Mouse (Mus musculus) neural tube, embryonic 14.5 days (tissue): ENCODE data around the gene Msh6. TPM values are rescaled to one million over a fixed set of nuclear protein-coding genes. Genes with fewer than 3 reads are reported as not detected.
A peak's percentile ranks its signal among the peaks of the same experiment; 100 is the strongest.
"Not testable (repeated sequence)": the region's sequence is repeated elsewhere in the genome, so short reads cannot be mapped to it uniquely, and the experiment has no call there.

Experiments
- ATAC-seq: fragments of 200-750 bp; cut with Nextera tagmentation; 2 replicates; pipeline ENCODE4 v1.8.0; 2017; ENCODE audit warnings: low read depth, mild to moderate bottlenecking, moderate TSS enrichment, moderate library complexity
- H3K27ac ChIP-seq: fragments of 300-500 bp; sonication (generic); 2 replicates; pipeline ENCODE4 v1.5.1; 2014; ENCODE audit warnings: low read depth, mild to moderate bottlenecking, control low read depth, low read length, moderate library complexity, mixed read lengths
- H3K27me3 ChIP-seq: fragments of 300-500 bp; sonication (generic); 2 replicates; pipeline ENCODE4 v1.6.1; 2014; ENCODE audit warnings: low read length; ENCODE audit not compliant: control insufficient read depth, insufficient read depth
- H3K36me3 ChIP-seq: fragments of 300-500 bp; sonication (generic); 2 replicates; pipeline ENCODE4 v1.6.1; 2014; ENCODE audit warnings: low read length, mixed read lengths; ENCODE audit not compliant: control insufficient read depth, insufficient read depth
- H3K4me1 ChIP-seq: fragments of 300-500 bp; sonication (generic); 2 replicates; pipeline ENCODE4 v1.6.1; 2014; ENCODE audit warnings: low read length; ENCODE audit not compliant: control insufficient read depth, insufficient read depth
- H3K4me2 ChIP-seq: fragments of 300-500 bp; sonication (generic); 2 replicates; pipeline ENCODE4 v1.6.1; 2014; ENCODE audit warnings: mild to moderate bottlenecking, low read depth, low read length, control low read depth
- H3K4me3 ChIP-seq: fragments of 300-500 bp; sonication (generic); 2 replicates; pipeline ENCODE4 v1.5.1; 2014; ENCODE audit warnings: low read depth, low read length, control low read depth, mixed read lengths
- H3K9ac ChIP-seq: fragments of 300-500 bp; sonication (generic); replicated peaks from 2 replicates; pipeline ENCODE4 v1.6.1; 2014; ENCODE audit warnings: low read depth, mild to moderate bottlenecking, control low read depth, low read length, mixed read lengths
- H3K9me3 ChIP-seq: fragments of 300-500 bp; sonication (generic); 2 replicates; pipeline ENCODE4 v1.6.1; 2016; ENCODE audit warnings: low read length; ENCODE audit not compliant: control insufficient read depth
- WGBS: fragments of 180-500 bp; shearing (Covaris S2); extraction: QIAGEN DNeasy Blood & Tissue Kit; methylation state at CpG from one replicate; pipeline ENCODE4 v1.1.7; 2014; 5-methylcytosine and 5-hydroxymethylcytosine counted together
- polyA plus RNA-seq: library from polyadenylated mRNA; unstranded; fragments of >200 nt; fragmentation: Nextera tagmentation; extraction: Ambion mirVana; gene quantifications from 2 replicates; pipeline ENCODE4 v1.2.1, GENCODE M21; 2014

The Msh6 gene
- polyA plus RNA-seq, 1 experiment from 2014 or later, result 28.1 TPM

- Histone ChIP-seq H3K9ac (0 out of 2 replicates have a peak overlapping the region, but pooled peaks have one; percentile 21), H3K27ac (no peak overlapping the region), H3K4me2 (peak overlapping the region; percentile 80), H3K9me3 (no peaks in the 10 kb centered on the region), H3K4me1 (peaks cover 9% of the 10 kb centered on the region), H3K36me3 (peaks cover 9% of the 10 kb centered on the region), H3K4me3 (peak overlapping the region; percentile 97), H3K27me3 (no peaks in the 10 kb centered on the region)
- no peak for ATAC-seq
- WGBS, result 78% methylated on average over 9 of the region's 9 CpGs
These were observed 1.4 kb downstream of the Msh6 start for GRCm38 (mm10) chr17:87976154-87976806.

DNA sequence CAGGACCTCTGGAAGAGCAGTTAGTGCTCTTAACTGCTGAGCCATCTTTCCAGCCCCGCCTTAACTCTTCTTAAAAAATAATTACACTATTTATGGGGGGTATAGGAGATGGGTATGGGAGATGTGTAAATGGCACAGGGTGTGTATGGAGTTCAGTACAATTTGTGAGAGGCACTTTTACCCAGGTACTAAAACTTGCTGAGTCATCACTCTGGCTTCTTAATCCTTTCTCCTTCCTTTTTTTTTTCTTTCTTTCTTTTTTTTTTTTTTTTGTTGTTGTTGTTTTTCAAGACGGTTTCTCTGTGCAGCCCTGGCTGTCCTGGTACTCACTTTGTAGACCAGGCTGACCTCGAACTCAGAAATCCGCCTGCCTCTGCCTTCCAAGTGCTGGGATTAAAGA lies 2.1 kb downstream of the Msh6 start:
- not testable (repeated sequence) for H3K27ac ChIP-seq, H3K4me2 ChIP-seq, H3K9me3 ChIP-seq, ATAC-seq, H3K36me3 ChIP-seq, H3K4me3 ChIP-seq, H3K4me1 ChIP-seq, H3K9ac ChIP-seq, H3K27me3 ChIP-seq
- 100% methylated on average over 4 of the region's 4 CpGs for WGBS

DNA sequence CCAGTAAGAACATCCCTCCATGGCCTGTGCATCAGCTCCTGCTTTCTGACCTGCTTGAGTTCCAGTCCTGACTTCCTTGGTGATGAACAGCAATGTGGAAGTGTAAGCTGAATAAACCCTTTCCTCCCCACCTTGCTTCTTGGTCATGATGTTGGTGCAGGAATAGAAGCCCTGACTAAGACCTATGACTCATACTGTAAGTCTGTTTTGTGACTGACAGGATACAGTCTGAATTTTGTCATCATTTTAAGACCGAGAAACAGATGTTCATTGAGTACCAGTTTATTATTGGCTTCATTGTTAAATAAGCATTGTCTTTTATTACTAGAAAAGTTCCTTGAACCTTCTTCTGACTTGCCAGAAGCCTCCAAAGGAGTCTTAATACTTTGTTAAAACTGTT lies 4.8 kb downstream of the Msh6 start:
- 91% methylated on average over 1 of the region's 1 CpGs for WGBS
- not testable (repeated sequence) for ATAC-seq

GRCm38 (mm10) chr17:87982112-87982511 lies 7.2 kb downstream of the Msh6 start:
- H3K27me3 ChIP-seq, result no peaks in the 10 kb centered on the region
- H3K27ac ChIP-seq, result no peak overlapping the region
- no peaks in the 10 kb centered on the region for H3K9me3 ChIP-seq
- peaks cover 33% of the 10 kb centered on the region for H3K36me3 ChIP-seq
- no peaks in the 10 kb centered on the region for H3K4me1 ChIP-seq
- no peak overlapping the region for H3K4me2 ChIP-seq
- no peak for ATAC-seq
- H3K9ac ChIP-seq, result no peak overlapping the region
- no peak overlapping the region for H3K4me3 ChIP-seq
- 86% methylated on average over 3 of the region's 3 CpGs for WGBS

More for the DNA sequence above, 4.8 kb downstream of the Msh6 start:
- not testable (repeated sequence) for H3K4me2 ChIP-seq, H3K27ac ChIP-seq, H3K27me3 ChIP-seq, H3K9ac ChIP-seq, H3K9me3 ChIP-seq, H3K4me1 ChIP-seq, H3K4me3 ChIP-seq
- peaks cover 14% of the 10 kb centered on the region for H3K36me3 ChIP-seq

DNA sequence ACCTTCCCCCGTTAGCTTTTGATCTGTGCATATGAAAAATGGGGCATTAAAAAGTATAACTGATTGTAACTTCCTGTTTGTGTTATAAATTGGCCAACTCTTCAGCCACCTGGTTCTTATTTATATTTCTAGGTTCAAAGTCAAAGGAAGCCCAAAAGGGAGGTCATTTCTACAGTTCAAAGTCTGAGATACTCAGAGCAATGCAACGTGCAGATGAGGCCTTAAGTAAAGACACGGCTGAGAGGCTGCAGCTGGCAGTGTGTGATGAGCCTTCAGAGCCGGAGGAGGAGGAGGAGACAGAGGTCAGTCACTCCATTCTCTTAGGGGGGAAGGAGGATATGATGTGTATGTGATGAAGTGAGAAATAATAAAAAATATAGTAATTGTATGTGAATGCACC lies 8.5 kb downstream of the Msh6 start:
- H3K4me1 ChIP-seq, result no peaks in the 10 kb centered on the region
- H3K27me3 ChIP-seq, result no peaks in the 10 kb centered on the region
- no peaks in the 10 kb centered on the region for H3K9me3 ChIP-seq
- peaks cover 39% of the 10 kb centered on the region for H3K36me3 ChIP-seq
- H3K9ac ChIP-seq, result no peak overlapping the region
- no peak for ATAC-seq
- H3K4me2 ChIP-seq, result no peak overlapping the region
- H3K4me3 ChIP-seq, result no peak overlapping the region
- H3K27ac ChIP-seq, result no peak overlapping the region
- 75% methylated on average over 4 of the region's 4 CpGs for WGBS

- H3K9me3 ChIP-seq, result no peaks in the 10 kb centered on the region
- H3K4me1 ChIP-seq, result no peaks in the 10 kb centered on the region
- no peak overlapping the region for H3K4me3 ChIP-seq
- H3K9ac ChIP-seq, result no peak overlapping the region
- H3K36me3 ChIP-seq, result peaks cover 50% of the 10 kb centered on the region
- WGBS, result 95% methylated on average over 20 of the region's 20 CpGs
- ATAC-seq, result no peak
- H3K27ac ChIP-seq, result no peak overlapping the region
- no peaks in the 10 kb centered on the region for H3K27me3 ChIP-seq
- H3K4me2 ChIP-seq, result no peak overlapping the region
These were observed 9.8 kb downstream of the Msh6 start for GRCm38 (mm10) chr17:87984440-87985214.

- Histone ChIP-seq H3K9me3 (no peaks in the 10 kb centered on the region), H3K4me2 (no peak overlapping the region), H3K4me1 (no peaks in the 10 kb centered on the region), H3K27ac (no peak overlapping the region), H3K27me3 (no peaks in the 10 kb centered on the region), H3K9ac (no peak overlapping the region), H3K4me3 (no peak overlapping the region), H3K36me3 (peaks cover 52% of the 10 kb centered on the region)
- no peak for ATAC-seq
- 80% methylated on average over 8 of the region's 8 CpGs for WGBS
These were observed 11.1 kb downstream of the Msh6 start for GRCm38 (mm10) chr17:87985916-87986315.

DNA sequence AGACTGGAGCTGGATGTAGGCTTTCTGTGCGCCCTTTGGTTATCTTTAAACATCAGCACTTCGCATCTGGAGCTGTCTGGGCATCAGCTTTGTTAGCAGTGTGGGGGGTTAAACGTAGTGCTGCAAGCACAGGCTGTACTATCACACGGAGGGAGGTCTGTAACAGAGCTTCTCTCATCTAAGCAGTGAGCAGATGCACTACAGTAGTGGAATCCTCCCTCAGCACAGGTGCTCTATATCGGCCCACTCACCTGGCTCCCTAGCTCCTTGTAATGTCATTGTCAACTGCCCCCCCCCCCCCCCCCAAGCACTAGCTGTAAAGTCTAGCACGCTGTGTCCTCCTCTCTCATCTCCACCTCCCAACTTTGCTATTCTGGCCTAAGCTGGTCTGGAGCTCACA lies 12.6 kb downstream of the Msh6 start:
- H3K4me1 ChIP-seq, result no peaks in the 10 kb centered on the region
- no peak for ATAC-seq
- H3K36me3 ChIP-seq, result peaks cover 56% of the 10 kb centered on the region
- H3K4me2 ChIP-seq, result no peak overlapping the region
- 83% methylated on average over 6 of the region's 6 CpGs for WGBS
- H3K27ac ChIP-seq, result no peak overlapping the region
- H3K9me3 ChIP-seq, result no peaks in the 10 kb centered on the region
- H3K27me3 ChIP-seq, result no peaks in the 10 kb centered on the region
- H3K9ac ChIP-seq, result no peak overlapping the region
- no peak overlapping the region for H3K4me3 ChIP-seq

GRCm38 (mm10) chr17:87992154-87992553 lies 17.3 kb downstream of the Msh6 start:
- Histone ChIP-seq H3K9me3 (no peaks in the 10 kb centered on the region), H3K4me1 (no peaks in the 10 kb centered on the region), H3K36me3 (peaks cover 58% of the 10 kb centered on the region), H3K4me2 (no peak overlapping the region), H3K9ac (no peak overlapping the region), H3K4me3 (no peak overlapping the region), H3K27me3 (no peaks in the 10 kb centered on the region), H3K27ac (no peak overlapping the region)
- no peak for ATAC-seq
- 88% methylated on average over 3 of the region's 3 CpGs for WGBS
